Mouse (Mus musculus): ENCODE measurements at regions not wholly inside any gene's neighbourhood (a gene's known extent, or its start where the extent isn't known, plus 50 kb on each side); places are given as distances from the start of the nearest gene placed in this dataset.
"Not testable (repeated sequence)": the region's sequence is repeated elsewhere in the genome, so short reads cannot be mapped to it uniquely, and the experiment has no call there.

- no peak for DNase-seq
Measured at GRCm38 (mm10) chr12:27977548-27978256, 574.5 kb downstream of the Dcdc2c start.

- DNase-seq: no peak
Measured at GRCm38 (mm10) chr12:27962908-27963307, 589.3 kb downstream of the Dcdc2c start.

- no peak for DNase-seq
Measured at GRCm38 (mm10) chr12:27960064-27960463, 592.1 kb downstream of the Dcdc2c start.

- no peak for DNase-seq
Measured at GRCm38 (mm10) chr12:27947646-27948045, 604.6 kb downstream of the Dcdc2c start.

GRCm38 (mm10) chr12:27946866-27947459 is 604.6 kb upstream of the Sox11 start:
- no peak for DNase-seq

GRCm38 (mm10) chr12:27945411-27945810 is 603.0 kb upstream of the Sox11 start:
- DNase-seq: no peak

GRCm38 (mm10) chr12:27941053-27941452 is 598.7 kb upstream of the Sox11 start:
- DNase-seq: peak; percentile 20

- no peak for DNase-seq
Measured at GRCm38 (mm10) chr12:27932382-27933140, 590.2 kb upstream of the Sox11 start.

- DNase-seq: peak; percentile 5
Measured at GRCm38 (mm10) chr12:27928366-27928963, 586.1 kb upstream of the Sox11 start.

- no peak for DNase-seq
Measured at GRCm38 (mm10) chr12:27926730-27927129, 584.4 kb upstream of the Sox11 start.

- no peak for DNase-seq
Measured at GRCm38 (mm10) chr12:27920607-27921006, 578.2 kb upstream of the Sox11 start.

- DNase-seq: no peak
Measured at GRCm38 (mm10) chr12:27916401-27916920, 574.1 kb upstream of the Sox11 start.

- DNase-seq: no peak
Measured at GRCm38 (mm10) chr12:27909417-27910100, 567.2 kb upstream of the Sox11 start.

- not testable (repeated sequence) for DNase-seq
Measured at GRCm38 (mm10) chr12:27896682-27897081, 554.3 kb upstream of the Sox11 start.

GRCm38 (mm10) chr12:27881720-27882119 is 539.3 kb upstream of the Sox11 start:
- DNase-seq: no peak

- DNase-seq: no peak
Measured at GRCm38 (mm10) chr12:27866421-27866820, 524.0 kb upstream of the Sox11 start.

- peak; percentile 63 for DNase-seq
Measured at GRCm38 (mm10) chr12:27849537-27849936, 507.2 kb upstream of the Sox11 start.

- no peak for DNase-seq
Measured at GRCm38 (mm10) chr12:27849099-27849498, 506.7 kb upstream of the Sox11 start.

- DNase-seq: no peak
Measured at GRCm38 (mm10) chr12:27848141-27848540, 505.8 kb upstream of the Sox11 start.

- no peak for DNase-seq
Measured at GRCm38 (mm10) chr12:27847397-27847796, 505.0 kb upstream of the Sox11 start.

GRCm38 (mm10) chr12:27844958-27845357 is 502.6 kb upstream of the Sox11 start:
- no peak for DNase-seq

GRCm38 (mm10) chr12:27838955-27839354 is 496.6 kb upstream of the Sox11 start:
- DNase-seq: no peak
